Mouse (Mus musculus): ENCODE measurements at regions not wholly inside any gene's neighbourhood (a gene's known extent, or its start where the extent isn't known, plus 50 kb on each side); places are given as distances from the start of the nearest gene placed in this dataset.

DNA sequence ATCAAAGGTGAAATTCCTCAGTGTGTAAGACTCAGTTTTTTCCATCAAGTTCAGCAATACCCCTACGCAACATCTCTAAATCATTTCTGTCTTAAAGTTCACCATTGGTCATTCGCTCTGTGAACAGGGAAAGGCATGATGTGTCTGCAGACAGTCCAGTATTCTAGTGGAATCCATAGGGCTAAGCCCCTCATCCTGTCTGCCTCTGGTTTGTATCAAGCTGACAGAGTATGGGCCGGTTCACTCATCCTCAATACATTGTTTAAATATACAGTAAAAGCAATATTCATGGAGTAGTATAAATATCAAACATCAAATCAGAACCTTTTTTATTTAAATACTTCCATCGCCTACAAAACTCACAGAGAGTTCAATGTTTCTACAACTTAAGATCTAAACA, 152.9 kb upstream of the Paip1 start:
- DNase-seq, result no peak

- DNase-seq, result no peak
Measured at GRCm38 (mm10) chr13:119277308-119277948, 151.0 kb upstream of the Paip1 start.

- DNase-seq, result no peak
Measured at GRCm38 (mm10) chr13:119279449-119279848, 149.0 kb upstream of the Paip1 start.

GRCm38 (mm10) chr13:119280622-119281021, 147.8 kb upstream of the Paip1 start:
- DNase-seq, result no peak

DNA sequence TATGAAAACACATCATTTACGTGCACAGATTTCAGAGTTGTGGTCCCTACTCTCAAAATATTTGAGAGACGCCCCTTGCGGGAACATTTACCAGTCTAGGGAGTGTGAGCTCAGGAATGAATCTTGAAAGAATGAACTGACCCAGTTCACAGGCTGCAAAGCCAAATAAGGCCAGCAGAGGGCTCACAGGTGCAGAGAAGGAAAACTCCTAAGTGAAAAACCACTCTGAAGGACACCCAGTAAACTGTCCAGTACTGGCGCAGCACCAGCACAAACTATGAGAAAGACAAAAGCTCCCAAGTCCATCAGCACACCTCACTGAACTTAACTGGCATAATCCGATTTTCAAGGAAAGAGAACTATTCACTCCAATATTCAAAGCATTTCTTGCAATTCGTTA, 145.0 kb upstream of the Paip1 start:
- peak; percentile 70 for DNase-seq

DNA sequence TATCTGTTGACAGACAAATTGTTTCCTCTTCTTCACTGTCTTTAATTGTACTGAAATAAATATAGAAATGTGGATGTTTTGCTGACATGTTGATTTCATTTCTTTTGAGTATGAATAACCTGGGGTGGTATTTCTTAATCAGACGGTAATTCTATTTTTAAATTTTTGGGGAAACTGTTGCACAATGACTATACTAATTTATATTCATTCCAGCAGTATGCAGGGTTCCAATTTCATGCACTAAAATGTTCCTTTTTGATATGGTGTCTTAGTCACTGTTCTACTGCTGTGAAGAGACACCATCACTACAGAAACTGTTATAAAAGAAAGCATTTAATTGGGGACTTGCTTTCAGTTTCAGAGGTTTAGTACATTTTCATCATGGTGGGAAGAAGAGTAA, 119.2 kb upstream of the Paip1 start:
- no peak for DNase-seq

- no peak for DNase-seq
Measured at GRCm38 (mm10) chr13:119310013-119310412, 118.4 kb upstream of the Paip1 start.

- no peak for DNase-seq
Measured at GRCm38 (mm10) chr13:119314356-119314755, 114.0 kb upstream of the Paip1 start.

GRCm38 (mm10) chr13:119318358-119318757, 110.0 kb upstream of the Paip1 start:
- DNase-seq, result no peak

GRCm38 (mm10) chr13:119325510-119325909, 102.9 kb upstream of the Paip1 start:
- no peak for DNase-seq

GRCm38 (mm10) chr13:119326877-119327625, 101.3 kb upstream of the Paip1 start:
- DNase-seq, result no peak

GRCm38 (mm10) chr13:119328731-119329130, 99.7 kb upstream of the Paip1 start:
- no peak for DNase-seq

DNA sequence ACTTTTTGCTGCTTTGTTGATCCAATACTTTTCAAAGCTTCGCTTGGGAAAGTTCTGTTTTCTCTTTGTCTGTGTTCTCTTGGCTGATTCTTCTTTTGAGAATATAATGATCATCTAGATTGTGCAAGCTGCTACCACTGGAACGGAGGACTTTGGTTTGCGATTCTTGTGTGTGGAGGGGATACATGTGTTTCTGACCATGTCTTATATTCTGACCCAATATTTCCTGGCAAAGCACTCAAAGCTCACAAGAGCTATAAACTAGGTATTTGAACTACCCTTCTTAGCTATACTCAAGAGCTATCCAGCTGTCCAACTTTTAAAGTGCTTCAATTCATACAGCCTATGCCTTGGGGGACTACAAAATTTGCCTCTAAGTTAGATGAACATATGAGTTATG, 96.6 kb upstream of the Paip1 start:
- no peak for DNase-seq

- DNase-seq, result no peak
Measured at GRCm38 (mm10) chr13:119333915-119334314, 94.5 kb upstream of the Paip1 start.

DNA sequence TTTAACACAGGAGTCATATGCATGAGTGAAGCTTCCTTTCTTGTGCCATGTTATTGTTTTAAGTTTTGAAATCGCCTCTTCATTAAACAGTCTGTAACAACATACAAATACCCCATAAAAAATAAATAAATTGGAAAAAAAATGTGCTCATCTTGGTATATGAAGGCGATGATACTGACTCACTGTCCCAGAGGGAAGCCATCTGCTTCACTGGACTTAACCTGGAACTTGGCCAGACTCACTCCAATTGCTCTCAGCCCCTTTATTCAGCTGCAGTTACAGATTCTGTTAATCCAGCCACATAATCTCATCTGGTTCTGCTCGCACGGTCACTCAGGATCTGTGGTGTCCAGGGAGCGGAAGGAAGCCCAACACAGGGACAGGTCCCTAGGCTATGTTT, 90.5 kb upstream of the Paip1 start:
- no peak for DNase-seq

DNA sequence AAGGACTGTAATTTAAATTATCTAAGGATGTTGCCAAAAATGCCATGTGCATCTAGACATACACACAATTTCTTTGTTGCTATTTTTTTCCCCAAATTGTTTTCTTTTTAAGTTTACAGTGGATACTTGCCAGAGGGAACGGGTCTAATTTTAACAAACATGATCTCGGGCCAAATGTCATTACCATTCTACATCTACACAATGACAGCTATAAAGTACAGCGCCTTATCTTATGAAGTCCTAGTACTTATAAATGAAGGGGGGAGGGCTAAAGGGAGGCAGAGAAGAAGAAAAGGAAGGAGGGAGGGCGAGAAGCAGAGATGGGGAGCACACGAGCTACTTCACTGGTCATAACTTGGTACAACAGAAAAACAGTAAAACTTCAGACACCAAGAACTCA, 89.4 kb upstream of the Paip1 start:
- no peak for DNase-seq

- no peak for DNase-seq
Measured at GRCm38 (mm10) chr13:119339762-119340161, 88.6 kb upstream of the Paip1 start.

DNA sequence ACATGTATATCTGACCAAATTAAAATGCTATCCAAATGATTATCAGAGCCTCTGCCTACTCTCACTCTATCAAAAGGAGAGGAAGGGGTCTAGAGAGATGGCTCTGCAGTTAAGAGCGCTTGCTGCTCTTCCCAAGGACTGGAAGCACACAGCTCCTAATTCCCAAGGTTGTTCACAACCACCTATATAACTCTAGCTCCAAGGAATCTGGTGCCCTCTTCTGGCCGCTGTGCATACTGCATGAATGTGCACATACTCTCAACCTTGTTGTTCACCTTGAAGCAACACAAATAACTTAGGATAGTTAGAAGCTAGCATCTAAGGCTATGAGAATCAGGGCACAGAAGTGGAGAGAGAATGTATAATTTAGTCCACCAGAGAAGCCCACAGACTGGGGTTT, 86.6 kb upstream of the Paip1 start:
- DNase-seq, result peak; percentile 65

DNA sequence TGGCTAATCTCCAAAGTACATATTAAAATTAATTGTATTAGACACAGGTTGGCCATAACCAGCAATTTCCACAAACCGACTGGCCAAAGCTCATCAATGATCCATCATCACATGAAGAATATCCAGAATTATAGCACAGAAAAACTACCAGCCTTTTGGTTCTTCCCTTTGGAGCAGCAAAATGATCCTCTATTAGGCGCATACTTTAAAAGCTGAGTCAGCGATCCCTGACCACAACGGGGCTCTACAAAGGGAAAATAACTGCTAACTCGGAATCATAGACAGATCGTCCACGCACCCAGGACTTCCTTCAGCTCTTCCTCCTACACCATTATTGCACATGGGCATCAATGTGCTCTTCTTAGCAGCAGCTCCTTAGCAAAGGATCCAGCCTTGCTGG, 85.6 kb upstream of the Paip1 start:
- DNase-seq, result no peak

- no peak for DNase-seq
Measured at GRCm38 (mm10) chr13:119347988-119348387, 80.4 kb upstream of the Paip1 start.

DNA sequence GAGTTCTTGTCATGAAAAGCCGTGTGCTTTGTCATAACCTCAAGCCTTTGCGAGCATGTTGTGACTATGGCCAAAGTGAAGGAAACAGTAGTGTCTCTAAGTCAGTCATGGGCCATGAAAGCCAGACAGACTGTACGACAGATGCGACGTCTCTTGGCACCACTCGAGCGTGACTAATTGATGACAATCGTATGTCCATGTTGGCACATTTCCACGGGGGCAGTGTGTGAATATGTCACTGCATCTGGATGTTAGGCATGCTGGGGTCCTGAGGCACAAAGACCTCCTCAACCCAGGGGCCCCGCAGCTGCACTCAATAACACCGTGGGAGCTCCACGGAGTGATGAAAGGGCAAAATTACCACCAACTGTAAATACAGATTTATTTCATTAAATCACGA, 77.1 kb upstream of the Paip1 start:
- DNase-seq, result peak; percentile 28

GRCm38 (mm10) chr13:119358696-119359095, 69.7 kb upstream of the Paip1 start:
- DNase-seq, result no peak

GRCm38 (mm10) chr13:119363379-119363778, 65.0 kb upstream of the Paip1 start:
- DNase-seq, result peak; percentile 66

- no peak for DNase-seq
Measured at GRCm38 (mm10) chr13:119364160-119364559, 64.2 kb upstream of the Paip1 start.

GRCm38 (mm10) chr13:119367544-119367943, 60.9 kb upstream of the Paip1 start:
- no peak for DNase-seq
